Mouse (Mus musculus): ENCODE data around the gene Pglyrp2. TPM values are rescaled to one million over a fixed set of nuclear protein-coding genes. Genes with fewer than 3 reads are reported as not detected.

Gene Pglyrp2
- polyA plus RNA-seq, 1 experiment from 2014 or later = not detected

DNA sequence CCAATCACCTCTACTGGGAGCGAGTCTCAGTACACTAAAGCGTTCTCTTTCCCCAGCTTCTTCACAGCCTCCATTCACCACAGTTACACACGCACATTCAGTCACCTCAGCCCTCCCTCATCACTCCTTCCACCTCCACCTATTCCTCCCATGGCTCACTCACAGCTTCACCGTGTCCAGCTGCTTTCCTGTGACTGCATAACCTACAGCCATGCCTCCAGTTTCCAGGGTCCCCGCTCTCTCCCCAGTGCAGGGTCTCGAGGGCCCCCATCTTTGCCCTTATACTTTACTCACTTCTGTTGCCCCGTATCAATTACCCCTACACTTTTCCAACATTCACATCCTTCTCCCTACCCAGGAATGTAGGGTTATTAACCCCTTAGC, 36.0 kb downstream of the Pglyrp2 start:
- Histone ChIP-seq H3K79me2 (ENCODE audit: inconsistent target) (no peaks in the 10 kb centered on the region), H3K36me3 (ENCODE audit: inconsistent target) (peaks cover 12% of the 10 kb centered on the region; the same call in 1 of the 2 replicates), H3K27ac (no peak overlapping the region), H3K4me3 (ENCODE audit: inconsistent target) (peak overlapping the region; percentile 20; the same call in 1 of the 2 replicates)
- WGBS (ENCODE audit: missing documents) = 84% methylated on average over 7 of the region's 7 CpGs

DNA sequence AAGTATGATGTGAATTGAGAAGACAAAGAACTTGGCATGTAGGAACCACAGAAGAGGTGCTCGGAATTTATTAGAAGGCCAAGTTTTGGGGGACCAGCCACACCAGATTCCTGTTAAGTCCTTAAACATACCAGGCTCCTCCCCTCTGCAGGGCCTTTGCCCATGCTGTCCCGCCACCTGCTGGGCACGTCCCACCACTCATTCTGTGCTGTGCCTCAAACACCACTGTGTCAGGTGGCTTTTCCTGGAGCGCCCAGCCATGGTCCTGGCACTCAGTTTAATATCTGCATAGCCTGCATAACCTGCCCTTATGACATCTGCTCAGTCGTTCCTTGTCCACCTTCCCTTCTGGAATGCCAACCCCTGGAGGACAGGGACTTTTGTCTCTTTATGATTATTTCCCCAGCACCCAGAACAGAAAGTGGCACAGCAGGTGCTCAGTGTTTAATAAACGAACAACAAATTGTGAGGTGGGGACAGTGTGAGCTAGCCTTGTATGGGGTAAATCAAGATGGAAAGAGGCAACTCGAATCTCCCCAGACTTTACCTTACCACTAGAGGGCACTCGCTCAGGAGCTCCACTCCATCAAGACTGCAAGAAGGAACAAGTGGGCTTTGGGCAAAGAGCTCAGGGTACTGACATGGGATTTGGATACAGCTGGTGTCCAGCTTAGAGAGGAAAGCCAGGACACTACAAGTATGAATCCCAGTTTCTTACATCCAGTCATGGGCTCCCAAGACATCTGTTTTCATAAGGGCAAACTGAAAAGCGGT, 37.1 kb downstream of the Pglyrp2 start:
- H3K79me2 ChIP-seq (ENCODE audit: inconsistent target) = no peaks in the 10 kb centered on the region
- 68% methylated on average over 7 of the region's 9 CpGs for WGBS (ENCODE audit: missing documents)
- no peak overlapping the region for H3K4me3 ChIP-seq (ENCODE audit: inconsistent target)
- peaks cover 12% of the 10 kb centered on the region; the same call in 1 of the 2 replicates for H3K36me3 ChIP-seq (ENCODE audit: inconsistent target)
- no peak overlapping the region for H3K27ac ChIP-seq

DNA sequence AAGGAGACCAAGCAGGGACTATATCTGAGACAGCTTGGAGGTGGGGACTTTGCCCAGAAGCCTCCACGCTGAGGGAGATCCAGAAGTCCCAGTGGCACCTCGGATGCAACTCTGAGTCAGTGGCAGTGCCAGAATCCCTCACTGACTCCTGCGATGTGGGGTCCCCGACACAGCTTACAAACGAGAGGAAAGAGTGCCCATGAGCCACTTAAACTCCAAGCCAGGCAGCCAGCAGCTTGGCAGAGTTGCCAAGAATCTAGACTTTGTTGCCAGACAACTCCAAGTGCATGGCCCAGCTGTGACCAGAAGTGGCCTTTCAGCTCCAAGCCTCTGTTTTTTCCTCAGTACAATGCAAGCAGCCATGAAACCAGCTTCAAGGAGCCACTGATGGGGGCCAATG, 40.3 kb downstream of the Pglyrp2 start:
- Histone ChIP-seq H3K4me3 (ENCODE audit: inconsistent target) (no peak overlapping the region), H3K27ac (no peak overlapping the region), H3K36me3 (ENCODE audit: inconsistent target) (peaks cover 12% of the 10 kb centered on the region; the same call in 1 of the 2 replicates), H3K79me2 (ENCODE audit: inconsistent target) (no peaks in the 10 kb centered on the region)
- WGBS (ENCODE audit: missing documents) = 94% methylated on average over 5 of the region's 5 CpGs

DNA sequence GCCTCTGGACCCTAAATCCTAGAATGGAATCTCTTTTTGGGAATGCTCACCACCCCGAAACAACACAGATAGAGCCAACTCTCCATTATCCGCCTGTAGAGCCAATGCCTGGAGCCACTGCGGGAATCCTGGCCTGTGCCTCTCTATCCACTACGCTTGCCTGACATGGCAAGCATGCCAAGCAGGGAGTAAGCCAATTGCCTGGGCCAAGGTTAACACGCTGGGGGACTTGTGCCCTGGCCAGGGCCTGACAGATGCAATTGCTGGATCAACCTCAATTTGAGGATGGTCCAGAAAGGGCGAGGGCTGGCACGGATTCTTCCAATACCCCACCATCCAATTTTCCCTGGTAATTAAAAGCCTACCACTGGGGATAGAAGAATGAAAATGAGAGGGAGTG, 41.4 kb downstream of the Pglyrp2 start:
- H3K27ac ChIP-seq = no peak overlapping the region
- WGBS (ENCODE audit: missing documents) = 92% methylated on average over 6 of the region's 7 CpGs
- peaks cover 12% of the 10 kb centered on the region; the same call in 1 of the 2 replicates for H3K36me3 ChIP-seq (ENCODE audit: inconsistent target)

DNA sequence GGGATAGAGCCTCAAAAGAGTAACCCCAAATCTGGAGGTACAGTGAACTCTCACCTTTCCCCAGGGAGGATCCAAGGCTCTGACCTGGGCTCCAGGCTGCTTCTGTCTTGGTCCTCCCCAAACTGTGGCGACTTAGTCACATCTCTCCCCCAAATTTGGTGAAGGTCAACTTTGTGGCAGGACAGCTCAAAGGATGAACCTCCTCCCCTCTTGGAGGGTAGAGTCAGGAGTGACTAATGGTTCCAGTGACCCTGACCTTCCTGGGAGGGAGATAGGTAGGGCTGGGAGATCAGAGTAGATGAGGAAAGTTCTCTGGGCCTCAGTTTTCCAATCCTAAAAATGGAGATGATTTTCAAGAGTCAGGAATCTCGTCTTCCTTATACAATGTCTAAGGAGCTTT, 45.2 kb downstream of the Pglyrp2 start:
- peaks cover 4% of the 10 kb centered on the region; the same call in 1 of the 2 replicates for H3K36me3 ChIP-seq (ENCODE audit: inconsistent target)
- WGBS (ENCODE audit: missing documents) = 95% methylated on average over 2 of the region's 2 CpGs

More for the DNA sequence above, 41.4 kb downstream of the Pglyrp2 start:
- H3K4me3 ChIP-seq (ENCODE audit: inconsistent target) = no peak overlapping the region
- no peaks in the 10 kb centered on the region for H3K79me2 ChIP-seq (ENCODE audit: inconsistent target)

DNA sequence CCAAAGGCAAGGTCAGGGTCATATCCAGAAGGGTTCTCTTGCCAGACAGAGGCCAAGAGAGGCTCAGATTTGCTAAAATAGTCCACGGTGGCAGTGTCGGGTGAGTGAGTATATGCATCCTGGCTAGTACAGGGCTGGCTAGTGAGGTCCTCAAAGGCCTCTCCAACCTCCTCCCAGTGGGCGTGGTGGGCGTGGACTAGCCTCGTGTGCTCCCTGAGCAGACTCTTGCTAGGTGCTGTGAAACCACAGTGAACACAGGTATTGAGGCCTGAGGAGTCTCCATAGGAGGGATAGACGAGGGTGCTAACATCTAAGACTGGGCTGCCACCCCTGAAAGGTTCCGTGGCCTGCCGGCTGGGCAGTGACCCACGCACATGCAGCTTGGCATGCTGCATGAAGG, 46.8 kb downstream of the Pglyrp2 start:
- no peak overlapping the region for H3K27ac ChIP-seq
- H3K36me3 ChIP-seq (ENCODE audit: inconsistent target) = no peaks in the 10 kb centered on the region
- 99% methylated on average over 9 of the region's 9 CpGs for WGBS (ENCODE audit: missing documents)
- H3K79me2 ChIP-seq (ENCODE audit: inconsistent target) = no peaks in the 10 kb centered on the region
- no peak overlapping the region for H3K4me3 ChIP-seq (ENCODE audit: inconsistent target)

More for the DNA sequence above, 45.2 kb downstream of the Pglyrp2 start:
- Histone ChIP-seq H3K4me3 (ENCODE audit: inconsistent target) (no peak overlapping the region), H3K79me2 (ENCODE audit: inconsistent target) (no peaks in the 10 kb centered on the region), H3K27ac (no peak overlapping the region)

DNA sequence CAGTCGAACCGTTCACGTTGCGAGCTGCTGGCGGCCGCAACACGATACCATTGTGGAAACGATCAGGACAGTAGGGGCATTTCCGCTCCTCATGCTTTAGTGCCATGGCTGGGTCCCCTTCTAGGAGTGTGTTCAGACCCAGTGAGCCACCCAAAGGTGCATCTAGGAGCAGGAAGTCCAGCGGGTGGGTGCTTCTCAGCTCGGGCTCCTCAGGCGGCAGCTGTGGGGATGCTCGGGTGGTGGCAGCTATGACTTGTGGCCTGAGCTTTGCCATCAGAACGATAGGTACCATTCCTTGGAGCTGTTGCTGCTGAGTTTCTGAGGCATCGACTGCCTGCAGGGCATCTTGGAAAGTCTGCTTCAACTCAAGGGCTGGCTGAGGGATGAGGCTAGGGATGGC, 47.5 kb downstream of the Pglyrp2 start:
- Histone ChIP-seq H3K36me3 (ENCODE audit: inconsistent target) (no peaks in the 10 kb centered on the region), H3K27ac (no peak overlapping the region), H3K4me3 (ENCODE audit: inconsistent target) (no peak overlapping the region), H3K79me2 (ENCODE audit: inconsistent target) (no peaks in the 10 kb centered on the region)
- WGBS (ENCODE audit: missing documents) = 92% methylated on average over 6 of the region's 15 CpGs

DNA sequence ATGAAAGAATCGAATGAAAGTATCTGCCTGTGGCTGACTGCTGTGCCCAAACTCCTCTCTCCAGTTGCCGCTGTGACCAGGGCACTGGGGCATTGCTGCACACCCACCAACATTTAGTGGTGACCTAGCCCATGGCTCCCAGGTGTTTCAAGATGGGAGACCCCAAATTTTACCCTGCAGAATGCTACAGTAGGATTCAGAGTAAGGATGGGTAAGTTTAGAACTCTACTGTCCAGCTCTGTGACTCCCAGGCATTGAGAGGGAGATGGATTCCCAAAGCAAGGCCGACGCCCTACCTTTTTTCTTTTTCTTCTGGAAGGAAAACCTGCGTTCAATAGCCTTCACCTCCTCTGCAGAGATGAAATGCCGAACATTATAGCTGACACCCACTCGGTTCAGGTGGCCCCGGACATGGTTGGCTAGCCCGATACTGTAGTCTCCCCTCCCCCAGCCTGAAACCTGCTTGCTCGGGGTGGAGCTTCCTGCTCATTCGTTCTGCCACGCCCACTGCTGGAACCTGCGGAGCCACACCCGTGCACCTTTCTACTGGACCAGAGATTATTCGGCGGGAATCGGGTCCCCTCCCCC, 54.9 kb downstream of the Pglyrp2 start:
- Histone ChIP-seq H3K4me3 (ENCODE audit: inconsistent target) (no peak overlapping the region), H3K27ac (no peak overlapping the region), H3K36me3 (ENCODE audit: inconsistent target) (no peaks in the 10 kb centered on the region), H3K79me2 (ENCODE audit: inconsistent target) (no peaks in the 10 kb centered on the region)
- WGBS (ENCODE audit: missing documents) = 59% methylated on average over 6 of the region's 17 CpGs

DNA sequence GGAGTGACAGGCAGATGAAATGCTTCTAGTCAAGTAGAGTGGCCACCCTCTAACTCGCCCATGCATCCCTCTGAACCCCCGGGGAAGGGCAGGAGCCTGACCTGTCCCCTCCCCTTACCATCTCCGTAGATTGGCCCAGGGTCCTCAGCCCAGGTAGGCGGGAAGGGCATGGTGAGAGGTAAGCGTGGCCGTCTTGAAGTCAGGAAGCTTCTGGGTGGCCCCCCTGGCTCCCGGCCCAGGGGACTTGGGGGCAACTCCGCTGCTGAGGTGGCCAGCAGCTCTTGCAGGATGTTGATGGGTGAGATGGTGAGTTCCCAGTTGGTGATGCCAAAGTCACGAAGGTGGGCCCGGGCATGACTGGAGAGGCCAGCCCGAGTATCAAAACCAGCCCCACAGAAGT, 56.3 kb downstream of the Pglyrp2 start:
- H3K4me3 ChIP-seq (ENCODE audit: inconsistent target) = no peak overlapping the region
- no peak overlapping the region for H3K27ac ChIP-seq
- WGBS (ENCODE audit: missing documents) = 95% methylated on average over 11 of the region's 11 CpGs
- H3K79me2 ChIP-seq (ENCODE audit: inconsistent target) = peaks cover 12% of the 10 kb centered on the region
- H3K36me3 ChIP-seq (ENCODE audit: inconsistent target) = no peaks in the 10 kb centered on the region

DNA sequence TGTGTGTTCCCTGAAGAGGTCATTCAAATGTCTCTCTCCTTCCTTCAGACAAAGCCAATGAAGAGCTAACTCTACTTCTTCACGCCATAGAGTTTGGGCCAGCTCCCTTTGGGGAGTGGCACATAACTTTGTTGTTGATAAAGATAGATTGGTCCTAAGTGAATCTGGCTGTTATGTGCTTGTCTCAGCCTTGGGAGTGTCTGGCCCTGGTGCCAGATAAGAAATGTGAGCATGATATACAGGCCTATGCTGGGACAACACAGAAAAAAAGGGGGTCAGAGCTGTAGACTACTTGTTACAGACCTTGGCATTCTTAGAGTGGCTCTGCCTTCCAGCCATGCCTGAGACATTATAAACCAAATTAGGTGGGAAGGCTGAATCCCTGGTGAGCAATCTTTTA, 58.7 kb downstream of the Pglyrp2 start:
- WGBS (ENCODE audit: missing documents) = 100% methylated on average over 1 of the region's 1 CpGs

DNA sequence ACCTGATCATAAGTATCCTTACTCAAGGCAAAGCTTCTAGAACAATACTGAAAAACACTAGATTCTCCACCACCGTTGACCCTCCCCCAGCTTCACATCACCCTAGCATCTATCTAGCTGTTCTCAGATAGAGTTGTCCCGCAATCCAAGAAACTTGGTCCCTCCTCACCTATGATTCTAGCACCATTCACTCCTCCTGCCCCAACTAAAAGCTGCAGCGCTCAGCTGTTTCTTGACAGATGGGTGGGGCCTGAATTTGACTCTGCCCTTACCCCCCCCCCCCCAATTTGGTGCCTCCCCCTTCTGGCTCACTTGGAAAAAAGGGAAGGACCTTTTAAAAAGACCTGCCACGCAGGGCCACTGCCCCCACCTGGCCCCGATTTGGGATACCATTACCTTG, 59.1 kb downstream of the Pglyrp2 start:
- peak overlapping the region; percentile 29 for H3K4me3 ChIP-seq (ENCODE audit: inconsistent target)
- H3K36me3 ChIP-seq (ENCODE audit: inconsistent target) = peaks cover 7% of the 10 kb centered on the region; the same call in 1 of the 2 replicates
- 51% methylated on average over 5 of the region's 5 CpGs for WGBS (ENCODE audit: missing documents)
- no peak overlapping the region for H3K27ac ChIP-seq
- H3K79me2 ChIP-seq (ENCODE audit: inconsistent target) = peaks cover 30% of the 10 kb centered on the region

More for the DNA sequence above, 58.7 kb downstream of the Pglyrp2 start:
- Histone ChIP-seq H3K27ac (no peak overlapping the region), H3K36me3 (ENCODE audit: inconsistent target) (peaks cover 7% of the 10 kb centered on the region; the same call in 1 of the 2 replicates), H3K4me3 (ENCODE audit: inconsistent target) (no peak overlapping the region), H3K79me2 (ENCODE audit: inconsistent target) (peaks cover 30% of the 10 kb centered on the region)

DNA sequence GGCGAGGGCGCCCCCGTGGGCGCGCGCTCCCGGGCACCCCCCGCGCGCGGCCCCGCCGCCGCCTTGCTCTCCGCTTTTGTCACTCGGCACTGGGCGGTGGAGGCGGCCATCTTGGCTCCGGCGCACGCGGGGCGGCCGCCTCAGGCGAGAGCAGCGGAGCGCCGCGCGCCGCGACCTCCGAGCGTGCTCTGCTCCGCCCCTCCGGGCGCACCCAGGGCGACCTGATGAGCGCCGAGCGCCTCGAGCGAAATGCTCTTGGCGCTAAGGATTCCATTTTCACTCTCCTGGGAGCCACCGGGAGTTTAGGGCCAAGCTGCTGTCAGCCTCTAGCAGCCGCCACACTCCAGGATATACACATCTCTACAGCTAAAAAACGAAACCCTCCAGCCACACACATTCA, 59.6 kb downstream of the Pglyrp2 start:
- H3K27ac ChIP-seq = no peak overlapping the region
- H3K79me2 ChIP-seq (ENCODE audit: inconsistent target) = peaks cover 30% of the 10 kb centered on the region
- WGBS (ENCODE audit: missing documents) = under 1% methylated on average over 46 of the region's 47 CpGs
- H3K4me3 ChIP-seq (ENCODE audit: inconsistent target) = peak overlapping the region; percentile 29
- H3K36me3 ChIP-seq (ENCODE audit: inconsistent target) = peaks cover 12% of the 10 kb centered on the region; the same call in 1 of the 2 replicates

DNA sequence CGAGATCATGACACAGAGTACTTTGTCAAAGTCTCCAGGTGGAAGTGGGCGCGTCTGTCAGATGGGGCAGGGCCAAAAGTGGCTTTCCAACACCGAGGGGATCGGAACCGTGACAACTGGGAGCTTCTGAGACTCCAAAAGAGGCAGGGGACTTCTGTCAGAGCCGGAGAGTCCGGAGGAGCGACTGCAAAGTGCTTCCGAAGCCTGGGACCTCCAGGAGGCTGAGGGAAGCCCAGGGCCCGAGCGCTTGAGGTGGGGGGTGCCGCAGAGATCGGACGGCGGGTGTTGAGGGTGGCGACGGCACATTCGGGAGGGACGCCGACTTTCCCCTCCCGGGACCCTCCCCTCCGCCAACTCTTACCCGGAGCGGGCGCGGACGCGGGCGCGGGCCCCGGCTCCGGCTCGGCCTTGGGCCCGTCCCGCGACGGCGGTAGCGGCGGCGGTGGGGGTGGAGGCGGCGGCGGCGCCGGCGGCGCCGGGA, 60.1 kb downstream of the Pglyrp2 start:
- H3K79me2 ChIP-seq (ENCODE audit: inconsistent target) = peaks cover 30% of the 10 kb centered on the region
- peaks cover 17% of the 10 kb centered on the region; the same call in 1 of the 2 replicates for H3K36me3 ChIP-seq (ENCODE audit: inconsistent target)
- H3K4me3 ChIP-seq (ENCODE audit: inconsistent target) = peak overlapping the region; percentile 86
- WGBS (ENCODE audit: missing documents) = under 1% methylated on average over 31 of the region's 50 CpGs
- H3K27ac ChIP-seq = no peak overlapping the region

DNA sequence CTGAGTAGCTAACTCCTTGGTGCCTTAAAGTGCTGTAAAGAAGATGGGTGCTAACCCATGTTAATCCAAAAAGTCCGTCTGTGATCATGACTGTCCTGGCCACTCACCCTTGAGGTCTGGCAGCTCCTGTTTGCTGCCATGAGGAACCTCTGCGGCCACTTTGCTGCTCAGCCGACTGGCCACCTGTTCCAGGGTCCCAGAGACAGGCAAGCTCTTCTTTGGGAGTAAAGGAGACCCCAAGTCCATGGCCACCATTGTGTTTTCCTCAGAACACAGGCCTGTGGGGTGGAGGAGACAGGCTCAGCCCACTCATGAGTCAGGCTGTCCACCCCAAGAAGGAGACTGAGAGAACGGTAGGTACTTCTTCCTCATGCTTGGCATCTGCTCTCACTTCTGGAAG, 61.3 kb downstream of the Pglyrp2 start:
- peaks cover 29% of the 10 kb centered on the region for H3K36me3 ChIP-seq (ENCODE audit: inconsistent target)
- no peak overlapping the region; the same call in 1 of the 2 replicates for H3K4me3 ChIP-seq (ENCODE audit: inconsistent target)
- no peak overlapping the region for H3K27ac ChIP-seq
- WGBS (ENCODE audit: missing documents) = 68% methylated on average over 4 of the region's 4 CpGs
- H3K79me2 ChIP-seq (ENCODE audit: inconsistent target) = peaks cover 30% of the 10 kb centered on the region

Data from macrophage (primary cell).